Mouse (Mus musculus): ENCODE data around the gene Bcor.

DNA sequence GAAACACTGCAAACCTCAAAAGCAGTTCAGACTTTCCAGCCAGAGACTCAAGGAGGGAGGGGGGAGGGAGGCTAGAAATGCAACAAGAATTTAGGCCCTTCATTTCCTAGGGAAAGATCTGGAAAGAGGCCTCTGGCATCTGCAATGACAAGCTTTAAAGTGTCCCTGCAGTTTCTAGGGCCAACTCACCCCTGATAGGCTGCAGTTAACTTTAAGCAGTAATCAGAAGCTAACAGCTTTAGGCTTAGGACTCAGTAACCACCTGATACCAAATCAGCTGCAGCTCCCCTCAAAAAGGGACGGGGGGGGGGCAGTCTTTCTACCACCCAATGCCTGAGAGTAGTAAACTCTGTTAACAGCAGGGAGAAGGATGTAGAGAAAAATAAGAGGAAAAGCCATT lies 156.6 kb downstream of the Bcor start:
- no peak for TF ChIP-seq CTCF (conservative IDR thresholded peaks at IDR 0.05; ENCODE audit: insufficient read depth, insufficient read length, low read depth, low read length)
- TF ChIP-seq POLR2A (IDR thresholded peaks at IDR 0.05; ENCODE audit: low read depth, low read length), result no peak
